Mouse (Mus musculus): Measurements from ENCODE around the gene Gadd45gip1. TPM values are rescaled to one million over a fixed set of nuclear protein-coding genes. Genes with fewer than 3 reads are reported as not detected.
A peak's percentile ranks its signal among the peaks of the same experiment; 100 is the strongest.

The Gadd45gip1 gene
- total RNA-seq, 2 experiments from 2014 or later: 28.4 to 28.8 TPM

DNA sequence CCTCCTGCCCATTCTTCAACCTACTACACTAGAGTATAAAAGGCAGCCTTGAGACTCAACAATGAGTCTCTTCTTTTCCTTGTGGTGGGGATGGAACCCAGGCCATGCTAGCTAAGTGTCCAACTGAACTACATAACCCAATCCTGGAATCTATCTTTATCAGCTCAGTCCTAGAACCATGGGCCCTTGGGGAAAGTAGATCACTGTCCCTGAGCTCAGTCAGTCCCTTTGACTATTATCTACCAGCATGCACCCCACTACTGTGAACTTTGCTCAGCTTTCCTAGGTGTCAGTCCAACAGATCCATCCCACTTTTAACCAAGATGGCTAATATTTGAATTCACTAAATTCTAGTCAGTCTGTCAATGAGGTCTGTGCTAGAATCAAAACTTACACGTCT, 10.2 kb downstream of the Gadd45gip1 start:
- intact Hi-C loops (cut with DNase I; ENCODE audit: low total_unique reads): no loop called here

GRCm38 (mm10) chr8:84844397-84845070, 13.2 kb downstream of the Gadd45gip1 start:
- intact Hi-C loops (cut with DNase I; ENCODE audit: low total_unique reads): no loop called here
- DNase-seq: no peak

More for the DNA sequence above, 10.2 kb downstream of the Gadd45gip1 start:
- no peak for DNase-seq

DNA sequence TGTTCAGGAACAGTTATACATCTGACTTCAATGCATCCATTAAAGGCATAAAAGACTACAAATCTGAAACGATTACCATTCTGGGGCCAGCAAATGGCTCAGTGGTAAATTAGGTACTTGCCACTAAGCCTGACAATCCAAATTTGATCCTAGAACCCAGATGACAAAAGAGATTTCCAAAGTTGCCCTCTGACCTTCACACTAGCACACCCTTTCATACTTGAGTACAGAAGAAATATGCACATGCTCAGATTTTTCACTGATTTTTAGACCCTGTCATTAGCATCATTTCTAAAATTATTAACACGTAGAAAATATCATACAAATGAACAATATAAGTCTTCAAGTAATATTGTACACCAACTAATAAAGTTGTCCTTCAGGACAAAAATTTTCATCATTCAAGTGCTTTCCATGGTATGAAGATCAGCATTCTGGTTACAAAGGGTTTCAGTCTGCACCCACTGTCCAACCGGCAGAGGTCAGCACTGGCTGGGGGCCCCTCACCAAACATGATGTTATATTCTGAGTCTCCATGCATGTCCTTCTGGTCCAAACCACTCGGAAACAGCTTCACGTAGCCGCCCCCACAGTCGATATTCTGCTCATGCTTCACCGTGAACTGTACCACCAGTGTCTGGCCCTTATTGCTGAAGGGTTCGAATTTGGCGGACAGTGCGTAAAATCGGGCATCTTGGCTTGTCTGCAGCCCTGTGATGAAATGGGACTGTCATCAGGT, 14.2 kb downstream of the Gadd45gip1 start:
- intact Hi-C loops (cut with DNase I; ENCODE audit: low total_unique reads): no loop called here
- peak; percentile 50 for DNase-seq

DNA sequence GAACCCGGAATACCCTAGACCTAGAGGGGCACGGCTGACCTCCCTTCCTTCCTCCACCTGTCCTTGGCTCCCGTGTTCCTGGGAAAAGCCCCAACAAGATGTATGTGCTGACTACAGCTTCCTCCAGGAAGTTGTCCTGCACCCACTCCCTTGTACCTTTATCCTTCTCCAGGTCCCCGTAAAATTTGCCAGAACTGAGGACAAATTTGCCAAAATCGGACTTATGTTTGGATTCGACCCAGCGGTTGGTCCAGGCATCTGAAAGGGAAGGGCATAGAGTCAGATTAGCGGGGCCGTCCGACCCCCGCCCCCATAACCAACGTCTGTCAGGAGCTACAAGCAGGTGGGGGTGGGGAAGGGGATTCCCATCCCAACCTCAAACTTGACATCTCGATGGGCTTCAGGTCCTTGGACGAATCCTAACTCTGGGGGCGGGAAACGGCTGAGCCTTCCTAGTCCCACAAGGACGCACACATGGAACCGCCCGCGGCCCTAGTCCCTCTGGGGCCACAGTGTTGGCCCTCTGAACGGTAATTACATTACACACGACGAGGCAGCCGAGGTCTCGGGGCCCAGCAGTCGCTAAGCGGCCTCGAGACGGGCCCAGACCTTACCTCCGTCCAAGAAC, 14.9 kb downstream of the Gadd45gip1 start:
- intact Hi-C loops (cut with DNase I; ENCODE audit: low total_unique reads): no loop called here

GRCm38 (mm10) chr8:84846722-84847572, 15.6 kb downstream of the Gadd45gip1 start, which contains the start of gene Calr:
Calr (minus strand) TSS chr8:84846934.
- intact Hi-C loops (cut with DNase I; ENCODE audit: low total_unique reads): no loop called here
- DNase-seq: peak; percentile 99

More for the DNA sequence above, 14.9 kb downstream of the Gadd45gip1 start:
- DNase-seq: peak; percentile 14

GRCm38 (mm10) chr8:84847684-84848435, 16.5 kb downstream of the Gadd45gip1 start:
- intact Hi-C loops (cut with DNase I; ENCODE audit: low total_unique reads): no loop called here
- DNase-seq: no peak

GRCm38 (mm10) chr8:84856434-84856833, 25.1 kb downstream of the Gadd45gip1 start:
- DNase-seq: no peak
- intact Hi-C loops (cut with DNase I; ENCODE audit: low total_unique reads): no loop called here

GRCm38 (mm10) chr8:84856864-84857441, 25.6 kb downstream of the Gadd45gip1 start, which contains the start of gene Farsa:
Farsa (plus strand) TSS chr8:84856989.
- intact Hi-C loops (cut with DNase I; ENCODE audit: low total_unique reads): no loop called here
- peak; percentile 92 for DNase-seq

- peak; percentile 80 for DNase-seq
- intact Hi-C loops (cut with DNase I; ENCODE audit: low total_unique reads): no loop called here
These were observed 40.3 kb downstream of the Gadd45gip1 start, which contains the start of gene Syce2 for GRCm38 (mm10) chr8:84871376-84872308. Syce2 (plus strand) TSS chr8:84872111.

GRCm38 (mm10) chr8:84872309-84872965, 41.1 kb downstream of the Gadd45gip1 start:
- peak; percentile 38 for DNase-seq
- intact Hi-C loops (cut with DNase I; ENCODE audit: low total_unique reads): no loop called here

DNA sequence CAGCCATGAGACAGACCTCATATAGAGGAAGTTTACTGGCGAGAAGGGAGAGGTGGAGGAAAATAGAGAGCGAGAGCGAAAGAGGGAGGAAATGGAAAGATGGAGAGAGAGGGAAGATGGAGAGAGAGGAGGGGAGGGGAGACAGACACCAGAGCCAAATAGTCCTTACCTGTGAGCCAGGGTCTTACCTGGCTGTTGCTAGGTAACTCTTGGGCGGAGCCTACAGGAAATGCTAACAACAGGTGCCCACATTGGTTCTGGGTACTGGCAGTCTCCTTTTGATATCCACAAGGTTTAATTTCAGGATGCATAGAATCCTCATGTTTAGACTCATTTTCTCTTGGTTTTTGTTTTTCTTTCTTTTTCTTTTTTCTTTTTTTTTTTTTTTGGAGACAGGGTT, 41.7 kb downstream of the Gadd45gip1 start:
- intact Hi-C loops (cut with DNase I; ENCODE audit: low total_unique reads): no loop called here
- no peak for DNase-seq

- intact Hi-C loops (cut with DNase I; ENCODE audit: low total_unique reads): no loop called here
- no peak for DNase-seq
These were observed 43.0 kb downstream of the Gadd45gip1 start for GRCm38 (mm10) chr8:84874339-84874738.

- intact Hi-C loops (cut with DNase I; ENCODE audit: low total_unique reads): no loop called here
- no peak for DNase-seq
These were observed 46.1 kb downstream of the Gadd45gip1 start for GRCm38 (mm10) chr8:84877297-84878035.

DNA sequence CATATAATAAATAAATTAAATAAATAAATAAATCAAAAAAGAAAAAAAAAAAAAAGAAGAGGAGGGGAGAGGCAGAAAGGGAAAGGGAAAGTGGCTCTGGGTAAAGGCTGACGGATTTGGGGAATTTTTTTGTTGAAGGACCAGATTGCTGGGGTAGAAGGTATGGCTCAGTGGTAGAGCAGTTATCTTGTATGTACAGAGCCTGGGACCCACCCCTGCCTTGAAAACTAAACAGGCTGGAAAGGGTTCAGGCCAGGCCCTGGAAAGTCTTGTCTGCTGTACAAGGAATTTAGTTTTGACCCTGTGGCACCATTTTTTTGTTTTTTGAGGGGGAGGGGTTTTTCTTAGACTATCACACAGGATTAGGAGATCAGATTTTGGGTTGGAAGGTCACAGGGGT, 47.6 kb downstream of the Gadd45gip1 start:
- intact Hi-C loops (cut with DNase I; ENCODE audit: low total_unique reads): no loop called here
- no peak for DNase-seq

- DNase-seq: no peak
- intact Hi-C loops (cut with DNase I; ENCODE audit: low total_unique reads): no loop called here
These were observed 53.4 kb downstream of the Gadd45gip1 start for GRCm38 (mm10) chr8:84884728-84885127.

All from gastrocnemius, postnatal 14 days (tissue).